Mouse (Mus musculus) neural tube, embryonic 15.5 days (tissue): ENCODE data around the gene Bcl7a. TPM values are rescaled to one million over a fixed set of nuclear protein-coding genes. Genes with fewer than 3 reads are reported as not detected.

Experiments
- ATAC-seq: fragments of 200-750 bp; cut with Nextera tagmentation; 2 replicates; pipeline ENCODE4 v1.8.0; 2017; ENCODE audit warnings: mild to moderate bottlenecking, moderate TSS enrichment, moderate library complexity; ENCODE audit not compliant: low FRiP score
- H3K27ac ChIP-seq: fragments of 300-500 bp; sonication (generic); replicated peaks from 2 replicates; pipeline ENCODE4 v1.5.1; 2015; ENCODE audit warnings: mild to moderate bottlenecking, inconsistent platforms
- H3K27me3 ChIP-seq: fragments of 300-500 bp; sonication (generic); replicated peaks from 2 replicates; pipeline ENCODE4 v1.6.1; 2015; ENCODE audit warnings: inconsistent platforms
- H3K36me3 ChIP-seq: fragments of 300-500 bp; sonication (generic); 2 replicates; pipeline ENCODE4 v1.6.1; 2015; ENCODE audit warnings: inconsistent platforms
- H3K4me1 ChIP-seq: fragments of 300-500 bp; sonication (generic); 2 replicates; pipeline ENCODE4 v1.6.1; 2015; ENCODE audit warnings: inconsistent platforms
- H3K4me2 ChIP-seq: fragments of 300-500 bp; sonication (generic); 2 replicates; pipeline ENCODE4 v1.6.1; 2015; ENCODE audit warnings: inconsistent platforms, mild to moderate bottlenecking, moderate library complexity
- H3K4me3 ChIP-seq: fragments of 300-500 bp; sonication (generic); replicated peaks from 2 replicates; pipeline ENCODE4 v1.5.1; 2015; ENCODE audit warnings: mild to moderate bottlenecking, inconsistent platforms
- H3K9ac ChIP-seq: fragments of 300-500 bp; sonication (generic); replicated peaks from 2 replicates; pipeline ENCODE4 v1.6.1; 2015; ENCODE audit warnings: mild to moderate bottlenecking, inconsistent platforms
- H3K9me3 ChIP-seq: fragments of 300-500 bp; sonication (generic); replicated peaks from 2 replicates; pipeline ENCODE4 v1.6.1; 2016; ENCODE audit warnings: inconsistent platforms
- WGBS: fragments of 180-500 bp; shearing (Covaris S2); methylation state at CpG from one replicate; pipeline ENCODE4 v1.1.7; 2015; ENCODE audit warnings: mixed read lengths; 5-methylcytosine and 5-hydroxymethylcytosine counted together
- polyA plus RNA-seq: library from polyadenylated mRNA; unstranded; fragments of >200 nt; fragmentation: Nextera tagmentation; extraction: Ambion mirVana; gene quantifications from 2 replicates; pipeline ENCODE4 v1.2.1, GENCODE M21; 2015

The Bcl7a gene
- polyA plus RNA-seq, 1 experiment from 2014 or later, result 31.0 TPM

- H3K4me1 ChIP-seq, result 0 out of 2 replicates have a peak, but pooled peaks cover 3% of the 10 kb centered on the region
- no peak for ATAC-seq
- no peak overlapping the region for H3K27ac ChIP-seq
- no peaks in the 10 kb centered on the region for H3K27me3 ChIP-seq
- WGBS, result 96% methylated on average over 3 of the region's 3 CpGs
- H3K4me2 ChIP-seq, result no peak overlapping the region
- no peaks in the 10 kb centered on the region for H3K36me3 ChIP-seq
- H3K4me3 ChIP-seq, result no peak overlapping the region
- no peaks in the 10 kb centered on the region for H3K9me3 ChIP-seq
- H3K9ac ChIP-seq, result no peak overlapping the region
Measured at GRCm38 (mm10) chr5:123404480-123404879, 60.8 kb downstream of the Bcl7a start.

GRCm38 (mm10) chr5:123406952-123407351 lies 63.3 kb downstream of the Bcl7a start:
- Histone ChIP-seq H3K27ac (no peak overlapping the region), H3K9me3 (no peaks in the 10 kb centered on the region), H3K36me3 (no peaks in the 10 kb centered on the region), H3K4me2 (no peak overlapping the region), H3K4me3 (no peak overlapping the region), H3K9ac (no peak overlapping the region), H3K27me3 (no peaks in the 10 kb centered on the region), H3K4me1 (no peaks in the 10 kb centered on the region)
- 37% methylated on average over 2 of the region's 2 CpGs for WGBS
- no peak for ATAC-seq

GRCm38 (mm10) chr5:123408176-123408575 lies 64.5 kb downstream of the Bcl7a start:
- Histone ChIP-seq H3K4me2 (no peak overlapping the region), H3K4me1 (no peaks in the 10 kb centered on the region), H3K9ac (no peak overlapping the region), H3K36me3 (no peaks in the 10 kb centered on the region), H3K27ac (no peak overlapping the region), H3K9me3 (no peaks in the 10 kb centered on the region), H3K27me3 (no peaks in the 10 kb centered on the region), H3K4me3 (no peak overlapping the region)
- 59% methylated on average over 3 of the region's 3 CpGs for WGBS
- ATAC-seq, result no peak

- H3K27ac ChIP-seq, result no peak overlapping the region
- H3K9ac ChIP-seq, result no peak overlapping the region
- peaks cover 24% of the 10 kb centered on the region for H3K4me1 ChIP-seq
- no peak overlapping the region for H3K4me2 ChIP-seq
- no peaks in the 10 kb centered on the region for H3K27me3 ChIP-seq
- H3K4me3 ChIP-seq, result no peak overlapping the region
- 82% methylated on average over 4 of the region's 4 CpGs for WGBS
- H3K9me3 ChIP-seq, result no peaks in the 10 kb centered on the region
- no peaks in the 10 kb centered on the region for H3K36me3 ChIP-seq
- ATAC-seq, result no peak
Measured at GRCm38 (mm10) chr5:123412193-123412592, 68.6 kb downstream of the Bcl7a start.

- no peak overlapping the region for H3K4me3 ChIP-seq
- WGBS, result 89% methylated on average over 2 of the region's 2 CpGs
- H3K4me1 ChIP-seq, result peaks cover 27% of the 10 kb centered on the region
- no peaks in the 10 kb centered on the region for H3K36me3 ChIP-seq
- H3K27ac ChIP-seq, result no peak overlapping the region
- no peak for ATAC-seq
- no peak overlapping the region for H3K4me2 ChIP-seq
- H3K9me3 ChIP-seq, result no peaks in the 10 kb centered on the region
- no peaks in the 10 kb centered on the region for H3K27me3 ChIP-seq
- H3K9ac ChIP-seq, result no peak overlapping the region
Measured at GRCm38 (mm10) chr5:123413866-123414363, 70.3 kb downstream of the Bcl7a start.

GRCm38 (mm10) chr5:123416149-123416548 lies 72.5 kb downstream of the Bcl7a start:
- WGBS, result 82% methylated on average over 3 of the region's 3 CpGs
- peaks cover 29% of the 10 kb centered on the region for H3K4me1 ChIP-seq
- ATAC-seq, result no peak
- H3K27ac ChIP-seq, result no peak overlapping the region
- H3K9me3 ChIP-seq, result no peaks in the 10 kb centered on the region
- H3K4me3 ChIP-seq, result no peak overlapping the region
- no peaks in the 10 kb centered on the region for H3K36me3 ChIP-seq
- no peak overlapping the region for H3K9ac ChIP-seq
- H3K4me2 ChIP-seq, result no peak overlapping the region
- no peaks in the 10 kb centered on the region for H3K27me3 ChIP-seq

- no peak for ATAC-seq
- 54% methylated on average over 8 of the region's 8 CpGs for WGBS
Measured at GRCm38 (mm10) chr5:123416566-123417518, 73.2 kb downstream of the Bcl7a start.

GRCm38 (mm10) chr5:123423885-123424284 lies 80.3 kb downstream of the Bcl7a start:
- ATAC-seq, result no peak
- no peak overlapping the region for H3K9ac ChIP-seq
- no peaks in the 10 kb centered on the region for H3K9me3 ChIP-seq
- 0 out of 2 replicates have a peak, but pooled peaks cover 2% of the 10 kb centered on the region for H3K4me1 ChIP-seq
- whole genome bisulfite sequencing, result 76% methylated on average over 2 of the region's 2 CpGs
- H3K27ac ChIP-seq, result no peak overlapping the region
- H3K4me2 ChIP-seq, result no peak overlapping the region
- H3K27me3 ChIP-seq, result no peaks in the 10 kb centered on the region
- H3K4me3 ChIP-seq, result no peak overlapping the region
- H3K36me3 ChIP-seq, result peaks cover 2% of the 10 kb centered on the region; the same call in 1 of the 2 replicates

More at GRCm38 (mm10) chr5:123416566-123417518, 73.2 kb downstream of the Bcl7a start:
- peaks cover 29% of the 10 kb centered on the region for H3K4me1 ChIP-seq
- no peaks in the 10 kb centered on the region for H3K36me3 ChIP-seq
- H3K4me3 ChIP-seq, result no peak overlapping the region
- no peak overlapping the region for H3K4me2 ChIP-seq
- H3K9ac ChIP-seq, result no peak overlapping the region
- peak overlapping the region; percentile 7; the same call in 1 of the 2 replicates for H3K27ac ChIP-seq
- H3K9me3 ChIP-seq, result no peaks in the 10 kb centered on the region
- no peaks in the 10 kb centered on the region for H3K27me3 ChIP-seq

Other genes with a start within 250 kb of the Bcl7a start
- 19.2 and 20.9 TPM in 2 replicates for gene Rhof, start 211.1 kb upstream of the Bcl7a start, polyA plus RNA-seq
- gene Setd1b, start 201.6 kb upstream of the Bcl7a start, polyA plus RNA-seq, result 10.5 and 11.2 TPM in 2 replicates
- 79.5 and 81.1 TPM in 2 replicates for gene Psmd9, start 174.4 kb upstream of the Bcl7a start, polyA plus RNA-seq
- gene Hpd, start 161.1 kb upstream of the Bcl7a start, polyA plus RNA-seq, result 0.50 TPM in 1 of 2 replicates, not detected in the other
- 1.1 and 1.2 TPM in 2 replicates for gene Wdr66, start 91.7 kb upstream of the Bcl7a start, polyA plus RNA-seq
- gene Mlxip, start 51.0 kb downstream of the Bcl7a start, polyA plus RNA-seq, result 19.3 and 19.4 TPM in 2 replicates
- 0.55 and 0.66 TPM in 2 replicates for gene Lrrc43, start 145.5 kb downstream of the Bcl7a start, polyA plus RNA-seq
- gene Il31, start 145.7 kb downstream of the Bcl7a start, polyA plus RNA-seq, result not detected in 2 replicates
- gene B3gnt4, start 166.6 kb downstream of the Bcl7a start, polyA plus RNA-seq, result 1.0 and 1.1 TPM in 2 replicates
- 104 and 108 TPM in 2 replicates for gene Diablo, start 180.3 kb downstream of the Bcl7a start, polyA plus RNA-seq
- gene Gm49027, start 181.7 kb downstream of the Bcl7a start, polyA plus RNA-seq, result 8.3 and 8.9 TPM in 2 replicates
- gene Vps33a, start 229.2 kb downstream of the Bcl7a start, polyA plus RNA-seq, result 38.6 and 39.0 TPM in 2 replicates